Comparison of ENCODE assay signal across 8 mouse cellular contexts in genomic region chr14:57921428-57922131, GRCm38 (mm10). TPM values are rescaled to one million over a fixed set of nuclear protein-coding genes. Genes with fewer than 3 reads are reported as not detected.
DNase-seq lines count a peak whose midpoint lies in the region; ATAC-seq and TF ChIP-seq lines count a peak whose summit lies in the region.

No protein-coding gene starts in this region.

- TF ChIP-seq CTCF in midbrain, postnatal 0 days (IDR thresholded peaks at IDR 0.05) = no peak

- no peak overlapping the region for H3K4me2 ChIP-seq in kidney, embryonic 15.5 days
- H3K4me2 ChIP-seq in midbrain, postnatal 0 days (ENCODE audit: low read depth, low read length, poor library complexity, severe bottlenecking) = no peak overlapping the region

- peak; percentile 43 for DNase-seq in layer of hippocampus, adult 11-12 months (ENCODE audit: low spot score)
- DNase-seq in layer of hippocampus, adult 9-10 months (ENCODE audit: low spot score) = no peak
- no peak for DNase-seq in heart, embryonic 10.5 days (ENCODE audit: low spot score)
- DNase-seq in midbrain, postnatal 0 days (ENCODE audit: low spot score) = peak; percentile 15
- DNase-seq in spleen, adult 18-20 months = no peak
- DNase-seq in ovary, postnatal 36 days (ENCODE audit: low spot score) = no peak

- no peaks in the 10 kb centered on the region for H3K9me3 ChIP-seq in heart, embryonic 10.5 days
- no peaks in the 10 kb centered on the region for H3K9me3 ChIP-seq in kidney, embryonic 15.5 days (replicated peaks)
- H3K9me3 ChIP-seq in midbrain, postnatal 0 days (ENCODE audit: low read length) = no peaks in the 10 kb centered on the region

- H3K27ac ChIP-seq in brown adipose tissue, adult 24 weeks (replicated peaks; ENCODE audit: low read depth, low read length) = peak overlapping the region; percentile 63
- 0 out of 2 replicates have a peak overlapping the region, but pooled peaks have one; percentile 18 for H3K27ac ChIP-seq in heart, embryonic 10.5 days
- peak overlapping the region; percentile 80 for H3K27ac ChIP-seq in kidney, embryonic 15.5 days
- H3K27ac ChIP-seq in midbrain, postnatal 0 days (ENCODE audit: low read depth, low read length) = no peak overlapping the region

- H3K36me3 ChIP-seq in heart, embryonic 10.5 days = peaks cover 50% of the 10 kb centered on the region
- H3K36me3 ChIP-seq in kidney, embryonic 15.5 days = peaks cover 51% of the 10 kb centered on the region
- H3K36me3 ChIP-seq in midbrain, postnatal 0 days (ENCODE audit: insufficient read depth, low read length) = peaks cover 23% of the 10 kb centered on the region

- no peak overlapping the region for H3K4me3 ChIP-seq in brown adipose tissue, adult 24 weeks (ENCODE audit: insufficient read depth, low read depth, low read length)
- no peak overlapping the region for H3K4me3 ChIP-seq in heart, embryonic 10.5 days
- H3K4me3 ChIP-seq in kidney, embryonic 15.5 days (replicated peaks) = no peak overlapping the region
- H3K4me3 ChIP-seq in midbrain, postnatal 0 days (ENCODE audit: low read depth, low read length) = no peak overlapping the region

- no peak for ATAC-seq in kidney, embryonic 15.5 days (replicated peaks; ENCODE audit: low FRiP score)
- no peak for ATAC-seq in midbrain, postnatal 0 days (ENCODE audit: low FRiP score)

- peaks cover 7% of the 10 kb centered on the region for H3K4me1 ChIP-seq in brown adipose tissue, adult 24 weeks (ENCODE audit: control insufficient read depth, insufficient read depth, insufficient read length, low read length)
- peaks cover 14% of the 10 kb centered on the region for H3K4me1 ChIP-seq in heart, embryonic 10.5 days
- H3K4me1 ChIP-seq in kidney, embryonic 15.5 days = 0 out of 2 replicates have a peak, but pooled peaks cover 5% of the 10 kb centered on the region
- no peaks in the 10 kb centered on the region for H3K4me1 ChIP-seq in midbrain, postnatal 0 days (ENCODE audit: insufficient read depth, low read length)

- H3K9ac ChIP-seq in kidney, embryonic 15.5 days = no peak overlapping the region
- H3K9ac ChIP-seq in midbrain, postnatal 0 days (replicated peaks; ENCODE audit: low read length, poor library complexity, severe bottlenecking) = no peak overlapping the region

- no peaks in the 10 kb centered on the region for H3K27me3 ChIP-seq in heart, embryonic 10.5 days (ENCODE audit: insufficient read depth, poor library complexity, severe bottlenecking)
- H3K27me3 ChIP-seq in kidney, embryonic 15.5 days = no peaks in the 10 kb centered on the region
- no peaks in the 10 kb centered on the region for H3K27me3 ChIP-seq in midbrain, postnatal 0 days (ENCODE audit: insufficient read depth, low read length)

- 60% methylated on average over 10 of the region's 10 CpGs for WGBS in heart, embryonic 10.5 days
- WGBS in kidney, embryonic 15.5 days = 64% methylated on average over 10 of the region's 10 CpGs
- WGBS in midbrain, postnatal 0 days = 45% methylated on average over 10 of the region's 10 CpGs

RNA-seq across cellular contexts. Expression of gene Zdhhc20, which starts 31.5 kb away (rescaled TPM):
- 5.1 and 11.0 TPM in 2 replicates for polyA plus RNA-seq in brown adipose tissue, adult 24 weeks (2012; ENCODE audit: insufficient read depth, insufficient read length, missing spikeins)
- polyA plus RNA-seq in heart, embryonic 10.5 days (2016; fragmentation: Nextera tagmentation; extraction: Ambion mirVana) = 46.7 and 52.1 TPM in 2 replicates
- 70.8 and 77.5 TPM in 2 replicates for polyA plus RNA-seq in kidney, embryonic 15.5 days (2015; fragmentation: Nextera tagmentation; extraction: Ambion mirVana)
- 21.5 and 37.3 TPM in 2 replicates for total RNA-seq in midbrain, postnatal 0 days (2014; rRNA removed)
- 25.6 and 33.2 TPM in 2 replicates for polyA plus RNA-seq in midbrain, postnatal 0 days (2015; fragmentation: Nextera tagmentation; extraction: Ambion mirVana)

Comparison
In these comparisons a context has a peak if more than half of its experiments do, and no peak if none do; other contexts are left out.
1. DNase-seq: peak in layer of hippocampus, adult 11-12 months (single experiment) and midbrain, postnatal 0 days (single experiment); none in layer of hippocampus, adult 9-10 months (single experiment), heart, embryonic 10.5 days (single experiment), spleen, adult 18-20 months (0 of 2) and ovary, postnatal 36 days (single experiment).